Mouse (Mus musculus) CH12.LX (cell line): ENCODE measurements around the gene Fkbp6. TPM values are rescaled to one million over a fixed set of nuclear protein-coding genes. Genes with fewer than 3 reads are reported as not detected.

Experiments used
- DNase-seq: peaks from one replicate; pipeline ENCODE4 v3.0.0-alpha.2; 2013; ENCODE audit errors: extremely low read depth
- H3K27ac ChIP-seq: 2 replicates; pipeline ENCODE4 v1.5.1; 2012; ENCODE audit warnings: low read depth, mild to moderate bottlenecking, control low read depth, moderate library complexity; ENCODE audit not compliant: insufficient read depth
- H3K27me3 ChIP-seq: replicated peaks from 2 replicates; pipeline ENCODE3; 2012; ENCODE audit warnings: inconsistent platforms
- H3K36me3 ChIP-seq, 2 experiments: replicated peaks in 1 of 2; 2 replicates each; pipeline versions ENCODE3 to v1.6.1; 2012; ENCODE audit warnings: inconsistent platforms in 1 of 2, low read length in 1 of 2, mild to moderate bottlenecking in 1 of 2, mixed read lengths in 1 of 2, moderate library complexity in 1 of 2; ENCODE audit not compliant: control insufficient read depth in 1 of 2, insufficient read depth in 1 of 2
- H3K4me1 ChIP-seq, 2 experiments: 2 replicates each; pipeline ENCODE4 v1.6.1; 2012; ENCODE audit warnings: inconsistent platforms in 1 of 2, moderate library complexity in 1 of 2; ENCODE audit not compliant: insufficient read depth in 2 of 2, control insufficient read depth in 1 of 2
- H3K4me2 ChIP-seq: 2 replicates; pipeline ENCODE4 v1.6.1; 2012; ENCODE audit warnings: low read depth, mild to moderate bottlenecking, control low read depth; ENCODE audit not compliant: poor library complexity, insufficient read depth, severe bottlenecking
- H3K4me3 ChIP-seq, 3 experiments: fragments of 150-350 bp in 1 of 3; sonication (generic) in 1 of 3; replicated peaks in 1 of 3; 2 replicates each; pipeline versions ENCODE3 to v1.5.1; 2011 to 2012; ENCODE audit warnings: low read depth in 2 of 3, low read length in 2 of 3, mild to moderate bottlenecking in 2 of 3, moderate library complexity in 2 of 3, control low read depth in 1 of 3, improper control_type of control experiment in 1 of 3, inconsistent platforms in 1 of 3, mixed read lengths in 1 of 3; ENCODE audit not compliant: poor library complexity in 1 of 3
- H3K79me2 ChIP-seq: replicated peaks from 2 replicates; pipeline ENCODE4 v1.6.1; 2012; ENCODE audit warnings: mild to moderate bottlenecking, moderate library complexity; ENCODE audit not compliant: control insufficient read depth, poor library complexity, insufficient read depth, severe bottlenecking; ENCODE audit errors: extremely low read depth
- H3K9ac ChIP-seq: 2 replicates; pipeline ENCODE4 v1.6.1; 2012; ENCODE audit warnings: low read depth, mild to moderate bottlenecking, control low read depth, moderate library complexity; ENCODE audit not compliant: insufficient read depth
- H3K9me3 ChIP-seq: replicated peaks from 2 replicates; pipeline ENCODE3; 2012; ENCODE audit warnings: low read length, inconsistent platforms, mixed read lengths
- CHD1 ChIP-seq: IDR thresholded peaks from 2 replicates; pipeline ENCODE4 v1.6.1; 2012; ENCODE audit warnings: low read depth, low read length, improper control_type of control experiment, inconsistent platforms
- CHD2 ChIP-seq: IDR thresholded peaks from 2 replicates; pipeline ENCODE4 v1.6.1; 2011; ENCODE audit warnings: low read length, improper control_type of control experiment
- CTCF ChIP-seq, 2 experiments: IDR thresholded peaks in 1 of 2; conservative IDR thresholded peaks in 1 of 2; 2 replicates each; pipeline ENCODE4 v1.5.1; 2011 to 2012; ENCODE audit warnings: low read depth in 2 of 2, low read length in 2 of 2, improper control_type of control experiment in 1 of 2, inconsistent platforms in 1 of 2, mild to moderate bottlenecking in 1 of 2, moderate library complexity in 1 of 2
- EP300 ChIP-seq: IDR thresholded peaks from 2 replicates; pipeline ENCODE4 v1.6.1; 2011; ENCODE audit warnings: low read length, improper control_type of control experiment
- ETS1 ChIP-seq: conservative IDR thresholded peaks from 2 replicates; pipeline ENCODE4 v1.6.1; 2012; ENCODE audit warnings: low read depth, mild to moderate bottlenecking, inconsistent platforms, low read length, improper control_type of control experiment, moderate library complexity
- HCFC1 ChIP-seq: IDR thresholded peaks from 2 replicates; pipeline ENCODE4 v1.6.1; 2012; ENCODE audit warnings: low read depth, mild to moderate bottlenecking, inconsistent platforms, low read length, improper control_type of control experiment
- JUN ChIP-seq: IDR thresholded peaks from 2 replicates; pipeline ENCODE4 v1.6.1; 2011; ENCODE audit warnings: low read depth, mild to moderate bottlenecking, low read length, improper control_type of control experiment, moderate library complexity; ENCODE audit not compliant: insufficient read depth
- JUND ChIP-seq: conservative IDR thresholded peaks from 2 replicates; pipeline ENCODE4 v1.6.1; 2011; ENCODE audit warnings: low read depth, low read length, improper control_type of control experiment
- KAT2A ChIP-seq: IDR thresholded peaks from 2 replicates; pipeline ENCODE4 v1.6.1; 2012; ENCODE audit warnings: low read length, improper control_type of control experiment, inconsistent platforms; ENCODE audit not compliant: insufficient replicate concordance
- MAFK ChIP-seq: IDR thresholded peaks from 2 replicates; pipeline ENCODE4 v1.6.1; 2011; ENCODE audit warnings: low read length, improper control_type of control experiment; ENCODE audit not compliant: insufficient replicate concordance
- MAX ChIP-seq: IDR thresholded peaks from 2 replicates; pipeline ENCODE4 v1.6.1; 2011; ENCODE audit warnings: low read length, improper control_type of control experiment
- MXI1 ChIP-seq: IDR thresholded peaks from 2 replicates; pipeline ENCODE4 v1.6.1; 2011; ENCODE audit warnings: mild to moderate bottlenecking, low read depth, low read length, improper control_type of control experiment
- PAX5 ChIP-seq: IDR thresholded peaks from 2 replicates; pipeline ENCODE4 v1.6.1; 2012; ENCODE audit warnings: low read length, inconsistent platforms, mixed read lengths
- RAD21 ChIP-seq: IDR thresholded peaks from 2 replicates; pipeline ENCODE4 v1.6.1; 2011; ENCODE audit warnings: low read depth, mild to moderate bottlenecking, low read length, improper control_type of control experiment, moderate library complexity
- RCOR1 ChIP-seq: conservative IDR thresholded peaks from 2 replicates; pipeline ENCODE4 v1.6.1; 2012; ENCODE audit warnings: low read depth, mild to moderate bottlenecking, inconsistent platforms, low read length, improper control_type of control experiment
- TBP ChIP-seq: conservative IDR thresholded peaks from 2 replicates; pipeline ENCODE4 v1.6.1; 2011; ENCODE audit warnings: low read depth, low read length, improper control_type of control experiment
- TCF12 ChIP-seq: IDR thresholded peaks from 2 replicates; pipeline ENCODE4 v1.6.1; 2014; ENCODE audit warnings: low read depth, mild to moderate bottlenecking, inconsistent platforms, low read length, improper control_type of control experiment
- ZC3H11A ChIP-seq: IDR thresholded peaks from 2 replicates; pipeline ENCODE4 v1.6.1; 2012; ENCODE audit warnings: low read depth, mild to moderate bottlenecking, inconsistent platforms, low read length, improper control_type of control experiment
- dilution Hi-C: fragments of 300-500 bp; cut with MboI; formaldehyde crosslinking; loops from 2 replicates; pipeline ENCODE4 v1.14.3; 2020; ENCODE audit warnings: low sequenced_read_pairs; ENCODE audit not compliant: extremely low pct_unique_long_range_greater_than_20kb, extremely low pct_ligation_motif_present
- in situ Hi-C: fragments of 300-500 bp; cut with MboI; formaldehyde crosslinking; loops from 3 replicates; pipeline ENCODE4 v1.14.3; 2019; ENCODE audit warnings: low sequenced_read_pairs, low pct_ligation_motif_present, low pct_unique_long_range_greater_than_20kb, mixed read lengths
- polyA plus RNA-seq: library from polyadenylated mRNA; unstranded; fragments of >175 nt; gene quantifications from 2 replicates; pipeline ENCODE4 v1.2.1, GENCODE M21; 2012; ENCODE audit warnings: low read depth; ENCODE audit not compliant: insufficient read length
- total RNA-seq, 2 experiments: library from RNA; depleted of rRNA; stranded (reverse); fragments of 300-350 nt in 1 of 2; fragments of >200 nt in 1 of 2; gene quantifications; 2 replicates each; pipeline ENCODE4 v1.2.3; 2012 to 2014

Fkbp6 gene
- total and polyA plus RNA-seq, 3 experiments, result not detected

DNA sequence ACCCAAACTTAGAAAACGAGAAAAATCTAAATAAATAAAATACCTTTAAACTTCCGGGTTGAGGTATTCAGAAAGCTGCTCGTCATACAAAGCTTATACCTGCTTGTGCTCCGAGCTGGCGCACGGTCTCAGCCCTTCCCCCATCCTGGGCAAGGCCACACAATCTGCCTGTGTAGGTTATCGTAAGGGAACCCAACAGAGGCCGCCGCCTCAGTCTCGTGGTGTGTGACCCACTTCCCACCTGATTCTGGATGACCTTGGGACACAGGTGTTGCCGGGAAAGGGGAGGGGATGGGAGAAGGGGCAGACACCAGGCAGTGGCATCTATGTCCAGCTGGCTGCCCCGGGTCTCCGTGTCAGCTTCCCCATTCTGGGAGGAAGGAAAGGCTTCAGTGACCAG lies 1.8 kb upstream of the Fkbp6 start:
- in situ Hi-C loops, result no loop called here
- Histone ChIP-seq H3K27me3 (peaks cover 64% of the 10 kb centered on the region), H3K4me2 (no peak overlapping the region), H3K36me3 (no peaks in the 10 kb centered on the region), H3K9me3 (no peaks in the 10 kb centered on the region), H3K4me1 (peaks cover 0 to 3% of the 10 kb centered on the region in 2 experiments; a peak in 1 of 4 replicates), H3K4me3 (no peak overlapping the region), H3K79me2 (no peaks in the 10 kb centered on the region), H3K9ac (no peak overlapping the region)
- dilution Hi-C loops, result no loop called here
- DNase-seq, result no peak
- TF ChIP-seq KAT2A (no peak), MAX (no peak), CHD1 (no peak), TBP (no peak), JUN (no peak), PAX5 (no peak), JUND (no peak), ETS1 (no peak), RAD21 (no peak), HCFC1 (no peak), ZC3H11A (no peak)
- TF ChIP-seq, all 38 proteins: peak for 0
- H3K27ac ChIP-seq, result no peak overlapping the region

DNA sequence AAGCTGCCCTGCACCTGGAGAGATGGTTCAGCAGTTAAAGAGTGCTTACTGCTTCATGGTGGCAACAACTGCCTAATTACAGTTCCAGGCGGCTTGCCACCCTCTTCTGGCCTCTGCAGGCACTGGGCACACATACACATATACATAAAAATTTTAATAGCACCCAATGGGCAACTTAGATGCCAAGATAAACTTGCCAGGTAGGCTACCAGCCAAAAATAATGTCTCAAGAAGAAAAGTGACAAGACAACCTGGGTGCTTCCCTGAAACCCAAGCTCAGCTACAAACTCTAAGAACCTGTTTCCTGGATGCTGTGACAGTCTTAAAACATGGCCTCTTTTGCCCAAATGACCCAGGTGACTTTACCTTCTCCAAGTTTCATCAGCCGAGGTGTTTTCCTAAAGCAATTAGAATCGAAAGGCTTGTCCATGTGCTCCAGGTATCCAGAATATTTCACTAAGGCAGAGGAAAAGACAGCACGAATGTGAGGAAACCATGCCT lies 2.3 kb downstream of the Fkbp6 start:
- peaks cover 65% of the 10 kb centered on the region for H3K27me3 ChIP-seq
- H3K79me2 ChIP-seq, result no peaks in the 10 kb centered on the region
- dilution Hi-C loops (no loop called here), in situ Hi-C loops (no loop called here)
- TF ChIP-seq MXI1 (no peak), TCF12 (no peak), MAFK (no peak), EP300 (no peak), ZC3H11A (no peak), ETS1 (no peak), JUND (no peak), KAT2A (no peak), CTCF (conservative IDR thresholded peaks at IDR 0.05 in 1 of 2, IDR thresholded peaks at IDR 0.05 in 1 of 2; ENCODE audit: low read depth in 2 of 2, low read length in 2 of 2) (no peak), CHD2 (no peak), TBP (no peak), RCOR1 (no peak)
- DNase-seq, result no peak
- H3K4me1 ChIP-seq, result peaks cover 0 to 3% of the 10 kb centered on the region in 2 experiments; a peak in 1 of 4 replicates
- no peak overlapping the region for H3K27ac ChIP-seq
- H3K36me3 ChIP-seq, result no peaks in the 10 kb centered on the region
- H3K4me3 ChIP-seq, result no peak overlapping the region
- H3K9ac ChIP-seq, result no peak overlapping the region
- no peak overlapping the region for H3K4me2 ChIP-seq
- no peaks in the 10 kb centered on the region for H3K9me3 ChIP-seq
